Mouse (Mus musculus) hindbrain, postnatal 0 days (tissue): Measurements from ENCODE around the gene Gm20683. TPM values are rescaled to one million over a fixed set of nuclear protein-coding genes. Genes with fewer than 3 reads are reported as not detected.

Experiments used
- ATAC-seq: fragments of 200-750 bp; cut with Nextera tagmentation; 2 replicates; pipeline ENCODE4 v1.8.0; 2017; ENCODE audit warnings: mild to moderate bottlenecking, moderate TSS enrichment, moderate library complexity
- DNase-seq: peaks from one replicate; pipeline ENCODE4 v3.0.0-alpha.2; 2015; ENCODE audit warnings: low spot score
- H3K27ac ChIP-seq: fragments of 300-500 bp; sonication (generic); 2 replicates; pipeline ENCODE4 v1.5.1; 2014; ENCODE audit warnings: mild to moderate bottlenecking
- H3K27me3 ChIP-seq: fragments of 300-500 bp; sonication (generic); 2 replicates; pipeline ENCODE4 v1.6.1; 2014; ENCODE audit warnings: low read length, mixed read lengths; ENCODE audit not compliant: insufficient read depth
- H3K36me3 ChIP-seq: fragments of 300-500 bp; sonication (generic); 2 replicates; pipeline ENCODE4 v1.6.1; 2014; ENCODE audit warnings: low read length, mixed read lengths; ENCODE audit not compliant: insufficient read depth
- H3K4me1 ChIP-seq: fragments of 300-500 bp; sonication (generic); 2 replicates; pipeline ENCODE4 v1.6.1; 2014; ENCODE audit warnings: antibody characterized with exemption, low read length, mixed read lengths; ENCODE audit not compliant: insufficient read depth
- H3K4me2 ChIP-seq: fragments of 300-500 bp; sonication (generic); 2 replicates; pipeline ENCODE4 v1.6.1; 2014; ENCODE audit warnings: low read depth, mild to moderate bottlenecking, low read length, moderate library complexity, mixed read lengths
- H3K4me3 ChIP-seq: fragments of 300-500 bp; sonication (generic); 2 replicates; pipeline ENCODE4 v1.5.1; 2014; ENCODE audit warnings: low read length
- H3K9ac ChIP-seq: fragments of 300-500 bp; sonication (generic); replicated peaks from 2 replicates; pipeline ENCODE4 v1.6.1; 2014; ENCODE audit warnings: mild to moderate bottlenecking, low read length, moderate library complexity, mixed read lengths
- H3K9me3 ChIP-seq: fragments of 300-500 bp; sonication (generic); 2 replicates; pipeline ENCODE4 v1.6.1; 2016; ENCODE audit warnings: low read length, mixed read lengths
- CTCF ChIP-seq: IDR thresholded peaks from 2 replicates; pipeline ENCODE4 v1.5.1; 2016; ENCODE audit warnings: antibody characterized with exemption, control low read depth, low read depth
- WGBS: fragments of 180-500 bp; shearing (Covaris S2); extraction: QIAGEN DNeasy Blood & Tissue Kit; methylation state at CpG from one replicate; pipeline ENCODE4 v1.1.7; 2014; 5-methylcytosine and 5-hydroxymethylcytosine counted together
- polyA plus RNA-seq: library from polyadenylated mRNA; unstranded; fragments of >200 nt; fragmentation: Nextera tagmentation; extraction: Ambion mirVana; gene quantifications from 2 replicates; pipeline ENCODE4 v1.2.1, GENCODE M21; 2015
- total RNA-seq: library from RNA; depleted of rRNA; stranded (reverse); fragments of >200 nt; gene quantifications from 2 replicates; pipeline ENCODE4 v1.2.3, GENCODE M21; 2014

The Gm20683 gene
- total and polyA plus RNA-seq, 2 experiments from 2014 or later, result 12.9 to 40.0 TPM

- peak; percentile 90 for DNase-seq
- peak; percentile 42 for TF ChIP-seq CTCF
- Histone ChIP-seq H3K27me3 (no peaks in the 10 kb centered on the region), H3K4me1 (peaks cover 4% of the 10 kb centered on the region), H3K36me3 (peaks cover 5% of the 10 kb centered on the region; the same call in 1 of the 2 replicates), H3K4me2 (peak within 1 kb of the TSS; percentile 89), H3K4me3 (peak within 1 kb of the TSS; percentile 84), H3K27ac (peak within 1 kb of the TSS; percentile 83), H3K9me3 (no peaks in the 10 kb centered on the region), H3K9ac (peak within 1 kb of the TSS; percentile 77)
- WGBS, result under 1% methylated on average over 21 of the region's 24 CpGs
- peak; percentile 90 for ATAC-seq
Observed at GRCm38 (mm10) chr17:25868601-25869191, 27.1 kb upstream of the Gm20683 start, which contains the start of gene Mcrip2. Mcrip2 (minus strand) TSS chr17:25868764.

- peak; percentile 59 for ATAC-seq
- WGBS, result 2% methylated on average over 40 of the region's 42 CpGs
- Histone ChIP-seq H3K4me3 (peak overlapping the region; percentile 84), H3K4me1 (peaks cover 4% of the 10 kb centered on the region), H3K27me3 (no peaks in the 10 kb centered on the region), H3K27ac (peak overlapping the region; percentile 83), H3K9me3 (no peaks in the 10 kb centered on the region), H3K4me2 (peak overlapping the region; percentile 89), H3K36me3 (peaks cover 5% of the 10 kb centered on the region; the same call in 1 of the 2 replicates), H3K9ac (peak overlapping the region; percentile 77)
- no peak for DNase-seq
- TF ChIP-seq CTCF, result no peak
Observed at GRCm38 (mm10) chr17:25867836-25868600, 26.5 kb upstream of the Gm20683 start.

- no peaks in the 10 kb centered on the region for H3K27me3 ChIP-seq
- peak overlapping the region; percentile 89 for H3K4me2 ChIP-seq
- TF ChIP-seq CTCF, result no peak
- no peak for ATAC-seq
- H3K36me3 ChIP-seq, result peaks cover 5% of the 10 kb centered on the region; the same call in 1 of the 2 replicates
- peak overlapping the region; percentile 84 for H3K4me3 ChIP-seq
- H3K9me3 ChIP-seq, result no peaks in the 10 kb centered on the region
- peak overlapping the region; percentile 77; the same call in 1 of the 2 replicates for H3K9ac ChIP-seq
- peaks cover 4% of the 10 kb centered on the region for H3K4me1 ChIP-seq
- no peak overlapping the region for H3K27ac ChIP-seq
- DNase-seq, result no peak
- WGBS, result 19% methylated on average over 7 of the region's 7 CpGs
Observed at GRCm38 (mm10) chr17:25867509-25867835, 25.9 kb upstream of the Gm20683 start.

GRCm38 (mm10) chr17:25866172-25866571 is 24.6 kb upstream of the Gm20683 start:
- TF ChIP-seq CTCF, result no peak
- H3K4me2 ChIP-seq, result no peak overlapping the region
- no peak overlapping the region for H3K9ac ChIP-seq
- DNase-seq, result no peak
- H3K4me3 ChIP-seq, result no peak overlapping the region
- 94% methylated on average over 3 of the region's 3 CpGs for whole genome bisulfite sequencing
- peaks cover 5% of the 10 kb centered on the region; the same call in 1 of the 2 replicates for H3K36me3 ChIP-seq
- H3K4me1 ChIP-seq, result peaks cover 9% of the 10 kb centered on the region
- no peak overlapping the region for H3K27ac ChIP-seq
- no peak for ATAC-seq
- no peaks in the 10 kb centered on the region for H3K27me3 ChIP-seq
- no peaks in the 10 kb centered on the region for H3K9me3 ChIP-seq

GRCm38 (mm10) chr17:25865288-25865687 is 23.7 kb upstream of the Gm20683 start:
- WGBS, result 91% methylated on average over 11 of the region's 11 CpGs
- H3K9me3 ChIP-seq, result no peaks in the 10 kb centered on the region
- no peak overlapping the region for H3K9ac ChIP-seq
- H3K4me1 ChIP-seq, result peaks cover 14% of the 10 kb centered on the region
- no peak for ATAC-seq
- TF ChIP-seq CTCF, result no peak
- H3K27me3 ChIP-seq, result no peaks in the 10 kb centered on the region
- no peak overlapping the region for H3K4me3 ChIP-seq
- H3K36me3 ChIP-seq, result peaks cover 5% of the 10 kb centered on the region; the same call in 1 of the 2 replicates
- no peak overlapping the region for H3K27ac ChIP-seq
- no peak overlapping the region for H3K4me2 ChIP-seq
- no peak for DNase-seq

GRCm38 (mm10) chr17:25864311-25864710 is 22.7 kb upstream of the Gm20683 start:
- 91% methylated on average over 14 of the region's 14 CpGs for WGBS
- TF ChIP-seq CTCF, result no peak
- Histone ChIP-seq H3K4me2 (no peak overlapping the region), H3K27me3 (no peaks in the 10 kb centered on the region), H3K4me3 (no peak overlapping the region), H3K36me3 (peaks cover 5% of the 10 kb centered on the region; the same call in 1 of the 2 replicates), H3K9me3 (no peaks in the 10 kb centered on the region), H3K4me1 (peaks cover 15% of the 10 kb centered on the region), H3K9ac (no peak overlapping the region), H3K27ac (no peak overlapping the region)
- ATAC-seq (no peak), DNase-seq (no peak)
